In genomic region chr5:143000091-143000490, GRCm38 (mm10) we compare ENCODE assay signal across 9 mouse cellular contexts. TPM values are rescaled to one million over a fixed set of nuclear protein-coding genes. Genes with fewer than 3 reads are reported as not detected.
A peak's percentile ranks its signal among the peaks of the same experiment; 100 is the strongest.
DNase-seq lines count a peak whose midpoint lies in the region; ATAC-seq and TF ChIP-seq lines count a peak whose summit lies in the region.
"Had no signal": no experiment of that assay in that cellular context is flagged by ENCODE, and none has a peak within 500 bp of the region (broad histone marks: within the 10 kb centered on the region; RNA-seq: fewer than 3 reads in every experiment).

No protein-coding gene starts in this region.

- ATAC-seq in kidney, postnatal 0 days (replicated peaks; ENCODE audit: low FRiP score, low read depth) = no peak
- no peak for ATAC-seq in hindbrain, embryonic 11.5 days (ENCODE audit: low FRiP score)
- no peak for ATAC-seq in liver, embryonic 16.5 days (ENCODE audit: low read depth)
- ATAC-seq: Patski had no signal

- H3K36me3 ChIP-seq in kidney, postnatal 0 days (ENCODE audit: insufficient read depth, low read length) = peaks cover 5% of the 10 kb centered on the region; the same call in 1 of the 2 replicates
- H3K36me3 ChIP-seq in embryonic facial prominence, embryonic 10.5 days (replicated peaks) = peaks cover 34% of the 10 kb centered on the region
- H3K36me3 ChIP-seq in hindbrain, embryonic 11.5 days (ENCODE audit: control insufficient read depth, insufficient read depth, low read length) = 0 out of 2 replicates have a peak, but pooled peaks cover 3% of the 10 kb centered on the region
- H3K36me3 ChIP-seq in liver, embryonic 16.5 days (ENCODE audit: control insufficient read depth, insufficient read depth) = no peaks in the 10 kb centered on the region

- H3K27ac ChIP-seq in kidney, postnatal 0 days = peak overlapping the region; percentile 95
- peak overlapping the region; percentile 93 for H3K27ac ChIP-seq in embryonic facial prominence, embryonic 10.5 days (replicated peaks)
- peak overlapping the region; percentile 78; the same call in 1 of the 2 replicates for H3K27ac ChIP-seq in hindbrain, embryonic 11.5 days (ENCODE audit: low read depth, low read length)
- H3K27ac ChIP-seq in liver, embryonic 16.5 days (ENCODE audit: low read length) = peak overlapping the region; percentile 37; the same call in 1 of the 2 replicates

- H3K27me3 ChIP-seq in kidney, postnatal 0 days (ENCODE audit: insufficient read depth, low read length) = no peaks in the 10 kb centered on the region
- H3K27me3 ChIP-seq in embryonic facial prominence, embryonic 10.5 days (replicated peaks; ENCODE audit: low read depth, poor library complexity, severe bottlenecking) = no peaks in the 10 kb centered on the region
- no peaks in the 10 kb centered on the region for H3K27me3 ChIP-seq in hindbrain, embryonic 11.5 days (ENCODE audit: control insufficient read depth, insufficient read depth, low read length)
- H3K27me3 ChIP-seq in liver, embryonic 16.5 days (ENCODE audit: control insufficient read depth, insufficient read depth, low read depth, low read length) = no peaks in the 10 kb centered on the region
- H3K27me3 ChIP-seq: Patski had no signal

- DNase-seq in kidney, postnatal 0 days (ENCODE audit: low spot score) = no peak
- DNase-seq in kidney, postnatal 14 days = no peak
- DNase-seq in embryonic facial prominence, embryonic 10.5 days (ENCODE audit: low spot score) = peak; percentile 59
- DNase-seq in hindbrain, embryonic 11.5 days (ENCODE audit: low spot score) = no peak
- DNase-seq in adrenal gland, adult (ENCODE audit: inconsistent age in 2 of 2, low spot score in 1 of 2) = no peak
- DNase-seq in right cerebral cortex, postnatal 25 days = no peak
- DNase-seq: layer of hippocampus, postnatal 36 days had no signal

- H3K4me1 ChIP-seq in kidney, postnatal 0 days (replicated peaks; ENCODE audit: insufficient read depth, low read length) = peaks cover 30% of the 10 kb centered on the region; the same call in 1 of the 2 replicates
- H3K4me1 ChIP-seq in embryonic facial prominence, embryonic 10.5 days = peaks cover 58% of the 10 kb centered on the region
- 0 out of 2 replicates have a peak, but pooled peaks cover 2% of the 10 kb centered on the region for H3K4me1 ChIP-seq in hindbrain, embryonic 11.5 days (replicated peaks; ENCODE audit: control insufficient read depth, insufficient read depth, low read length)
- peaks cover 6% of the 10 kb centered on the region for H3K4me1 ChIP-seq in liver, embryonic 16.5 days (ENCODE audit: control insufficient read depth, low read depth, low read length)

- H3K9ac ChIP-seq in kidney, postnatal 0 days (ENCODE audit: low read depth, low read length) = no peak overlapping the region
- H3K9ac ChIP-seq in hindbrain, embryonic 11.5 days (ENCODE audit: low read depth, low read length) = no peak overlapping the region
- no peak overlapping the region for H3K9ac ChIP-seq in liver, embryonic 16.5 days (ENCODE audit: low read depth, low read length)

- 31% methylated on average over 4 of the region's 4 CpGs for WGBS in kidney, postnatal 0 days
- WGBS in embryonic facial prominence, embryonic 10.5 days = 24% methylated on average over 4 of the region's 4 CpGs
- WGBS in hindbrain, embryonic 11.5 days = 39% methylated on average over 4 of the region's 4 CpGs
- 50% methylated on average over 4 of the region's 4 CpGs for WGBS in liver, embryonic 16.5 days (ENCODE audit: insufficient replicate concordance)

- no peak overlapping the region for H3K4me2 ChIP-seq in kidney, postnatal 0 days (ENCODE audit: low read length)
- no peak overlapping the region for H3K4me2 ChIP-seq in hindbrain, embryonic 11.5 days (replicated peaks; ENCODE audit: low read depth, low read length)
- H3K4me2 ChIP-seq in liver, embryonic 16.5 days (ENCODE audit: low read depth, low read length) = no peak overlapping the region

- TF ChIP-seq CTCF in kidney, postnatal 0 days (IDR thresholded peaks at IDR 0.05; ENCODE audit: low read depth) = no peak

- H3K4me3 ChIP-seq in kidney, postnatal 0 days (replicated peaks; ENCODE audit: low read depth, low read length) = no peak overlapping the region
- peak overlapping the region; percentile 47 for H3K4me3 ChIP-seq in embryonic facial prominence, embryonic 10.5 days
- no peak overlapping the region for H3K4me3 ChIP-seq in hindbrain, embryonic 11.5 days (ENCODE audit: low read depth, low read length)
- H3K4me3 ChIP-seq in liver, embryonic 16.5 days (ENCODE audit: low read depth, low read length) = no peak overlapping the region

- no peaks in the 10 kb centered on the region for H3K9me3 ChIP-seq in kidney, postnatal 0 days (replicated peaks; ENCODE audit: low read length)
- H3K9me3 ChIP-seq in embryonic facial prominence, embryonic 10.5 days = no peaks in the 10 kb centered on the region
- H3K9me3 ChIP-seq in hindbrain, embryonic 11.5 days (ENCODE audit: control insufficient read depth, low read length) = no peaks in the 10 kb centered on the region
- no peaks in the 10 kb centered on the region for H3K9me3 ChIP-seq in liver, embryonic 16.5 days (replicated peaks; ENCODE audit: control insufficient read depth, low read length)

RNA-seq across cellular contexts. Expression of gene Fscn1, which starts 39.9 kb away (rescaled TPM):
- polyA plus RNA-seq in kidney, postnatal 0 days (2015; fragmentation: Nextera tagmentation; extraction: Ambion mirVana) = 175 and 205 TPM in 2 replicates
- polyA plus RNA-seq in embryonic facial prominence, embryonic 10.5 days (2016; fragmentation: Nextera tagmentation; extraction: Ambion mirVana) = 759 and 790 TPM in 2 replicates
- polyA plus RNA-seq in hindbrain, embryonic 11.5 days (2014; fragmentation: Nextera tagmentation; extraction: Ambion mirVana) = 570 and 615 TPM in 2 replicates
- 19.6 and 20.4 TPM in 2 replicates for polyA plus RNA-seq in liver, embryonic 16.5 days (2015; fragmentation: Nextera tagmentation; extraction: Ambion mirVana)

Comparison
In these comparisons a context has a peak if more than half of its experiments do, and no peak if none do; other contexts are left out.
1. H3K27ac ChIP-seq: peak in every context shown above with its lines; median percentile 95 in kidney, postnatal 0 days; 93 in embryonic facial prominence, embryonic 10.5 days; 78 in hindbrain, embryonic 11.5 days; 37 in liver, embryonic 16.5 days.